Comparison of ENCODE assay signal across 35 mouse cellular contexts in genomic region chr1:150251876-150252275, GRCm38 (mm10).
A peak's percentile ranks its signal among the peaks of the same experiment; 100 is the strongest.
DNase-seq lines count a peak whose midpoint lies in the region; ATAC-seq and TF ChIP-seq lines count a peak whose summit lies in the region.
"Had no signal": no experiment of that assay in that cellular context is flagged by ENCODE, and none has a peak within 500 bp of the region (broad histone marks: within the 10 kb centered on the region; RNA-seq: fewer than 3 reads in every experiment).

No protein-coding gene starts in this region.

- 0 out of 2 replicates have a peak, but pooled peaks have one; percentile 13 for ATAC-seq in frontal cortex, adult (ENCODE audit: low TSS enrichment)
- ATAC-seq in common myeloid progenitor, adult 5-6 weeks (replicated peaks; ENCODE audit: low read depth, poor library complexity, severe bottlenecking) = 0 out of 2 replicates have a peak, but pooled peaks have one; percentile 29
- ATAC-seq: activated CD4-positive, CD25-positive, alpha-beta regulatory T cell, adult 4 months; forebrain, postnatal 0 days; hindbrain, embryonic 16.5 days had no signal

- no peaks in the 10 kb centered on the region for H3K4me1 ChIP-seq in MEL (ENCODE audit: control insufficient read depth in 1 of 2, insufficient read depth in 2 of 2, low read length in 2 of 2)
- H3K4me1 ChIP-seq: embryonic facial prominence, embryonic 12.5 days; forebrain, embryonic 12.5 days; heart, embryonic 10.5 days; heart, embryonic 15.5 days; kidney, embryonic 15.5 days; limb, embryonic 15.5 days; midbrain, embryonic 12.5 days; neural tube, embryonic 12.5 days; stomach, embryonic 15.5 days had no signal

- TF ChIP-seq POLR2A in MEL (IDR thresholded peaks at IDR 0.05; ENCODE audit: control insufficient read depth in 1 of 2, insufficient read depth in 1 of 2, low read depth in 1 of 2, low read length in 2 of 2, poor library complexity in 1 of 2) = no peak

- no peak for TF ChIP-seq EP300 in MEL (IDR thresholded peaks at IDR 0.05; ENCODE audit: low read depth in 1 of 2, low read length in 2 of 2)

- no peak for TF ChIP-seq RAD21 in MEL (IDR thresholded peaks at IDR 0.05; ENCODE audit: low read depth, low read length)

- no peaks in the 10 kb centered on the region for H3K9me3 ChIP-seq in MEL (replicated peaks; ENCODE audit: insufficient read depth, low read length)
- H3K9me3 ChIP-seq: embryonic facial prominence, embryonic 12.5 days; forebrain, embryonic 12.5 days; heart, embryonic 10.5 days; heart, embryonic 15.5 days; kidney, embryonic 15.5 days; limb, embryonic 15.5 days; megakaryocyte, embryonic 14.5 days; midbrain, embryonic 12.5 days; neural tube, embryonic 12.5 days; stomach, embryonic 15.5 days had no signal

- H3K27ac ChIP-seq in MEL (ENCODE audit: control insufficient read depth, low read depth, low read length) = no peak overlapping the region
- H3K27ac ChIP-seq: embryonic facial prominence, embryonic 12.5 days; forebrain, embryonic 12.5 days; heart, embryonic 10.5 days; heart, embryonic 15.5 days; kidney, embryonic 15.5 days; layer of hippocampus, adult 2 months; limb, embryonic 15.5 days; liver, embryonic 14.5 days; midbrain, embryonic 12.5 days; neural tube, embryonic 12.5 days; stomach, embryonic 15.5 days had no signal

- no peak for DNase-seq in frontal cortex, adult 2 months (ENCODE audit: extremely low spot score in 1 of 2, low spot score in 1 of 2)
- DNase-seq in MEL (ENCODE audit: low read depth, low spot score) (peak; percentile 12), liver (no peak)
- no peak for DNase-seq in ovary, postnatal 36 days (ENCODE audit: low spot score)
- no peak for DNase-seq in cerebellum, postnatal 10 days
- DNase-seq in spleen, postnatal 14 days (ENCODE audit: low spot score in 2 of 2) = no peak
- DNase-seq: adrenal gland, adult 8-10 months; B cell, adult 2 months; cerebellum, adult 2 months; cerebellum, postnatal 25 days; forebrain, postnatal 0 days; gastrocnemius, postnatal 25 days; heart, adult 11 months; kidney, adult 18-20 months; kidney, postnatal 36 days; lung, embryonic 14.5 days; lung, postnatal 14 days; thymus, postnatal 14 days had no signal

- no peak for TF ChIP-seq CTCF in MEL (IDR thresholded peaks at IDR 0.05 in 2 of 3, conservative IDR thresholded peaks at IDR 0.05 in 1 of 3; ENCODE audit: control insufficient read depth in 1 of 3, insufficient read depth in 1 of 3, low read depth in 2 of 3, low read length in 3 of 3, poor library complexity in 1 of 3, severe bottlenecking in 1 of 3)

- H3K79me2 ChIP-seq in MEL (ENCODE audit: control insufficient read depth, insufficient read depth, low read length, poor library complexity) = no peaks in the 10 kb centered on the region

- no peaks in the 10 kb centered on the region for H3K36me3 ChIP-seq in MEL (ENCODE audit: control insufficient read depth in 1 of 2, insufficient read depth in 2 of 2, low read length in 2 of 2)
- H3K36me3 ChIP-seq: embryonic facial prominence, embryonic 12.5 days; forebrain, embryonic 12.5 days; heart, embryonic 10.5 days; heart, embryonic 15.5 days; kidney, embryonic 15.5 days; limb, embryonic 15.5 days; midbrain, embryonic 12.5 days; neural tube, embryonic 12.5 days; stomach, embryonic 15.5 days had no signal

- no peaks in the 10 kb centered on the region for H3K27me3 ChIP-seq in MEL (ENCODE audit: control insufficient read depth in 1 of 2, insufficient read depth in 2 of 2, low read length in 2 of 2)
- H3K27me3 ChIP-seq: embryonic facial prominence, embryonic 12.5 days; forebrain, embryonic 12.5 days; heart, embryonic 15.5 days; kidney, embryonic 15.5 days; limb, embryonic 15.5 days; midbrain, embryonic 12.5 days; neural tube, embryonic 12.5 days; stomach, embryonic 15.5 days had no signal

- no peak overlapping the region for H3K4me3 ChIP-seq in MEL (ENCODE audit: control insufficient read depth in 1 of 2, insufficient read depth in 1 of 2, low read depth in 2 of 2, low read length in 2 of 2)
- H3K4me3 ChIP-seq: embryonic facial prominence, embryonic 12.5 days; forebrain, embryonic 12.5 days; heart, embryonic 10.5 days; heart, embryonic 15.5 days; kidney, embryonic 15.5 days; layer of hippocampus, adult 2 months; limb, embryonic 15.5 days; megakaryocyte, embryonic 14.5 days; midbrain, embryonic 12.5 days; myocyte; neural tube, embryonic 12.5 days; stomach, embryonic 15.5 days had no signal

- H3K9ac ChIP-seq in MEL (ENCODE audit: control insufficient read depth, low read depth, low read length, poor library complexity, severe bottlenecking) = no peak overlapping the region
- H3K9ac ChIP-seq: embryonic facial prominence, embryonic 12.5 days; forebrain, embryonic 12.5 days; forebrain, postnatal 0 days; heart, embryonic 15.5 days; kidney, embryonic 15.5 days; limb, embryonic 15.5 days; liver, embryonic 14.5 days; lung, embryonic 14.5 days; midbrain, embryonic 12.5 days; neural tube, embryonic 12.5 days; stomach, embryonic 15.5 days had no signal

TF ChIP-seq in MEL, 35 proteins besides CTCF, POLR2A, EP300 and RAD21:
- TF ChIP-seq ETS1 (IDR thresholded peaks at IDR 0.05; ENCODE audit: low read depth, low read length) = no peak
TF ChIP-seq in MEL: peak in this region for 0.
